Mouse (Mus musculus): ENCODE measurements around the gene Gm11549. TPM values are rescaled to one million over a fixed set of nuclear protein-coding genes. Genes with fewer than 3 reads are reported as not detected.

The Gm11549 gene
- total RNA-seq, 1 experiment, result not detected

DNA sequence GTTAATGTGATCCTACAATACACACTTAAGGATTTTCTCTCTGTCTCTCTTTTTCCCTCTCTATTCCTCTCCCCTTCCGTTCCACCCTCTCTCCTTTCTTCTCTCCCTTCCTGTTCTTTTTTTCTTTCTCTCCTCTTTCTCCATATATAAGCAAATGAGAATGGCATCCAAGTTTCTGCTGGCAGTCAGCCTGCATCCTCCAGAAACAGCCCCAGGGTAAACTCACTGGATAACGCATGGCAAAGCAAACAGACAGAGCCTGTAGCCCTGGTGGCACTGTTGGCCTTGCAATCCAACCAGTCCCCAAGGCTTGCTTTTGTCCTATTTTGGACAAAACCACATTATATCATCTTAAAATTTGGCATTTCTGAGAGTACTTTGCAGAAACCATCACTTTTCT is 9.6 kb upstream of the Gm11549 start:
- no peak for TF ChIP-seq ZNF384 (IDR thresholded peaks at IDR 0.05; ENCODE audit: low read depth, low read length)
- TF ChIP-seq MAFK (IDR thresholded peaks at IDR 0.05; ENCODE audit: insufficient read depth, low read depth, low read length), result no peak
- no peak for TF ChIP-seq CHD2 (IDR thresholded peaks at IDR 0.05; ENCODE audit: low read depth, low read length)
- no peak for TF ChIP-seq HCFC1 (IDR thresholded peaks at IDR 0.05; ENCODE audit: borderline replicate concordance, insufficient read depth, low read length)
- no peak for TF ChIP-seq ZC3H11A (IDR thresholded peaks at IDR 0.05; ENCODE audit: borderline replicate concordance, low read depth, low read length)
- Histone ChIP-seq H3K4me3 (ENCODE audit: insufficient read depth in 1 of 2, low read depth in 1 of 2, low read length in 2 of 2, poor library complexity in 1 of 2, severe bottlenecking in 1 of 2) (no peak overlapping the region), H3K4me1 (ENCODE audit: control insufficient read depth in 2 of 2, insufficient read depth in 2 of 2, low read length in 2 of 2, poor library complexity in 1 of 2) (peaks cover 0 to 2% of the 10 kb centered on the region in 2 experiments; a peak in 1 of 4 replicates), H3K9me3 (ENCODE audit: control insufficient read depth, insufficient read depth, low read depth, low read length) (no peaks in the 10 kb centered on the region), H3K9ac (ENCODE audit: insufficient read depth, low read depth, low read length, poor library complexity, severe bottlenecking) (no peak overlapping the region), H3K27ac (ENCODE audit: insufficient read depth, low read depth, low read length, poor library complexity, severe bottlenecking) (no peak overlapping the region), H3K36me3 (ENCODE audit: control insufficient read depth, insufficient read depth, low read length, poor library complexity, severe bottlenecking) (no peaks in the 10 kb centered on the region)
- DNase-seq (ENCODE audit: low read depth, low spot score), result no peak
- in situ Hi-C loops (cut with MboI; ENCODE audit: low sequenced_read_pairs in 2 of 2, unreplicated experiment in 2 of 2), result no loop called here

DNA sequence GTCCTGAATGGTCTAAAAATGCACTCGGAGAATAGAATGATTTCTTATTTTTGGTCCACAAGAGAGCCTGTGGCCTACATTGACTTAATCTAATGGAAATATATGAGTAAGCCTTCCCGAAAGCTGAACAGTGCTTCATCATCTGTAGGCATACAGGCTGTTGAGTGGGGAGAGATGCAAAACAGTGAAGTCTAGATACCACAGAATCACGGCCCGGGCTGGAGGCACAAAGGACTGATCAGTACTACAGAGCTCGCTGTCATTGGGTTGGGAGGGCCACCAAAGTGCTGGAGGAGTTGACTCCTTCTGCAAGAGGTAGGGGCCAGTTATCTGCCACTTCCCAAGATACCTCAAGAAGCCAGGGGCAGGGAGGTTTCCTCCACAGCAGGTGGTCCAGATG is 9.2 kb upstream of the Gm11549 start:
- H3K9ac ChIP-seq (ENCODE audit: insufficient read depth, low read depth, low read length, poor library complexity, severe bottlenecking), result no peak overlapping the region
- H3K4me3 ChIP-seq (ENCODE audit: insufficient read depth in 1 of 2, low read depth in 1 of 2, low read length in 2 of 2, poor library complexity in 1 of 2, severe bottlenecking in 1 of 2), result no peak overlapping the region
- peaks cover 0 to 2% of the 10 kb centered on the region in 2 experiments; a peak in 1 of 4 replicates for H3K4me1 ChIP-seq (ENCODE audit: control insufficient read depth in 2 of 2, insufficient read depth in 2 of 2, low read length in 2 of 2, poor library complexity in 1 of 2)
- DNase-seq (ENCODE audit: low read depth, low spot score), result no peak
- in situ Hi-C loops (cut with MboI; ENCODE audit: low sequenced_read_pairs in 2 of 2, unreplicated experiment in 2 of 2), result no loop called here
- TF ChIP-seq ZNF384 (IDR thresholded peaks at IDR 0.05; ENCODE audit: low read depth, low read length), result no peak
- TF ChIP-seq HCFC1 (IDR thresholded peaks at IDR 0.05; ENCODE audit: borderline replicate concordance, insufficient read depth, low read length), result no peak
- H3K9me3 ChIP-seq (ENCODE audit: control insufficient read depth, insufficient read depth, low read depth, low read length), result no peaks in the 10 kb centered on the region
- no peak overlapping the region for H3K27ac ChIP-seq (ENCODE audit: insufficient read depth, low read depth, low read length, poor library complexity, severe bottlenecking)
- no peaks in the 10 kb centered on the region for H3K36me3 ChIP-seq (ENCODE audit: control insufficient read depth, insufficient read depth, low read length, poor library complexity, severe bottlenecking)

DNA sequence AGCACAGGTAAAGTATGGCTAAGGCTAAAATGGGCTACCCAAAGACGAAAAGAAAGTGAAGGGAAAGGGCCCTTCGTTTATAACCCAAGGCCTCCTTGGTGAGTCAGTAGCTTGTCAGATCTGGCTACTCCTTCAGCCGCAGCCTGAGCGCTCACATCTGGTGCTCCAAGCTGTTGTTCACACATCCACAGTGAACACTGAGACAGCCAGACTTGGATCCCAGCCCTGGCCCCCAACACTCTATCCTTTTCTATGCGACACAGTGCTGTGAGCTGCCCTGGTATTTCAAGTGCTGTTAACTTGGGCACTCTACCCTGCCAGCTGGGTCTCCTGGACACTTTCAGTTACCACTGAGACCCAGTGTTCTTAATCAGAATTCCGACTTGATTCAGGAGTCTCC is 8.7 kb upstream of the Gm11549 start:
- Histone ChIP-seq H3K27ac (ENCODE audit: insufficient read depth, low read depth, low read length, poor library complexity, severe bottlenecking) (no peak overlapping the region), H3K36me3 (ENCODE audit: control insufficient read depth, insufficient read depth, low read length, poor library complexity, severe bottlenecking) (no peaks in the 10 kb centered on the region), H3K9me3 (ENCODE audit: control insufficient read depth, insufficient read depth, low read depth, low read length) (no peaks in the 10 kb centered on the region), H3K4me1 (ENCODE audit: control insufficient read depth in 2 of 2, insufficient read depth in 2 of 2, low read length in 2 of 2, poor library complexity in 1 of 2) (peaks cover 0 to 2% of the 10 kb centered on the region in 2 experiments; a peak in 1 of 4 replicates), H3K9ac (ENCODE audit: insufficient read depth, low read depth, low read length, poor library complexity, severe bottlenecking) (no peak overlapping the region), H3K4me3 (ENCODE audit: insufficient read depth in 1 of 2, low read depth in 1 of 2, low read length in 2 of 2, poor library complexity in 1 of 2, severe bottlenecking in 1 of 2) (no peak overlapping the region)
- no peak for TF ChIP-seq ZNF384 (IDR thresholded peaks at IDR 0.05; ENCODE audit: low read depth, low read length)
- no peak for TF ChIP-seq HCFC1 (IDR thresholded peaks at IDR 0.05; ENCODE audit: borderline replicate concordance, insufficient read depth, low read length)
- TF ChIP-seq CHD2 (IDR thresholded peaks at IDR 0.05; ENCODE audit: low read depth, low read length), result no peak
- no peak for TF ChIP-seq ZC3H11A (IDR thresholded peaks at IDR 0.05; ENCODE audit: borderline replicate concordance, low read depth, low read length)
- TF ChIP-seq MAFK (IDR thresholded peaks at IDR 0.05; ENCODE audit: insufficient read depth, low read depth, low read length), result no peak
- DNase-seq (ENCODE audit: low read depth, low spot score), result no peak
- in situ Hi-C loops (cut with MboI; ENCODE audit: low sequenced_read_pairs in 2 of 2, unreplicated experiment in 2 of 2), result no loop called here

DNA sequence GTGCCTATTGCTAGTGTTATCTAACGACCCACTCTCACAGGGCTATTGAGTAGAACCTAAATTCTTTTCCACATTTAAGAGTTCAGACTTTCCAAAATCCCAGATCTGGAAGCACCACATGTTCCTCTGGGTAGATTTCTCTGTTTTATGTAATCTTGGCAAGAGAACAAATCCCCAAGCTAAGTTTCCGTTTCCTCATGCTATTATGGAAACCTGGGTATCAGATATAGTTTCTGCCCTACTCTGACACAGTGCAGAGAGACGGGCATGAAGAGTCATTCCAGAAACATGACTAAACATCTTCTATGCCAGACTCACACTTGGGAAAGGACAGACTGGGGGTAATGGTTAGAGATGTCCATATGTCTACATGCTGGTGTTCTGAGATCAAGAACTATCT is 2.9 kb upstream of the Gm11549 start:
- Histone ChIP-seq H3K4me1 (ENCODE audit: control insufficient read depth in 2 of 2, insufficient read depth in 2 of 2, low read length in 2 of 2, poor library complexity in 1 of 2) (peaks cover 3 to 10% of the 10 kb centered on the region in 2 experiments), H3K4me3 (ENCODE audit: insufficient read depth in 1 of 2, low read depth in 1 of 2, low read length in 2 of 2, poor library complexity in 1 of 2, severe bottlenecking in 1 of 2) (no peak overlapping the region), H3K27ac (ENCODE audit: insufficient read depth, low read depth, low read length, poor library complexity, severe bottlenecking) (no peak overlapping the region), H3K9ac (ENCODE audit: insufficient read depth, low read depth, low read length, poor library complexity, severe bottlenecking) (no peak overlapping the region), H3K36me3 (ENCODE audit: control insufficient read depth, insufficient read depth, low read length, poor library complexity, severe bottlenecking) (no peaks in the 10 kb centered on the region), H3K9me3 (ENCODE audit: control insufficient read depth, insufficient read depth, low read depth, low read length) (no peaks in the 10 kb centered on the region)
- no peak for DNase-seq (ENCODE audit: low read depth, low spot score)
- in situ Hi-C loops (cut with MboI; ENCODE audit: low sequenced_read_pairs in 2 of 2, unreplicated experiment in 2 of 2), result no loop called here
- TF ChIP-seq ZC3H11A (IDR thresholded peaks at IDR 0.05; ENCODE audit: borderline replicate concordance, low read depth, low read length) (no peak), ZNF384 (IDR thresholded peaks at IDR 0.05; ENCODE audit: low read depth, low read length) (no peak), HCFC1 (IDR thresholded peaks at IDR 0.05; ENCODE audit: borderline replicate concordance, insufficient read depth, low read length) (no peak), CHD2 (IDR thresholded peaks at IDR 0.05; ENCODE audit: low read depth, low read length) (no peak), MAFK (IDR thresholded peaks at IDR 0.05; ENCODE audit: insufficient read depth, low read depth, low read length) (no peak)

DNA sequence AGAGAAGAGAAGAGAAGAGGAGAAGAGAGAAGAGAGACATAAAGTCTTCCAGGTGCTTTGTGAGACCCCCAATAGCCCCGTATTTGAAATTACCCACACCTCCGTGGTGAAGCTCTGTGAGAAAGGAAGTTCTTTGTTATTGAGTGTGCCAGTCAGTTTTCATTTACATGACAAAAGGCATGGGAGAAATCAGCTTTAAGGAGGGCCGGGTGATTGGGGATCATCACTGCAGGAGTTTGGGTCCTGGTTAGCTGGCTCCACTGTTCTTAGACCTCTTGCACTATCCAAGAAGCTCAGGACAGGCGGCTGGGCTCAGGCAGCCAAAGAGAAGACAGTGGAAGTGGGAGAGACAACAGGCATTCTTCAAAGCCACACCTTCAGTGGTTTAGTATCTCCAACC is 524 bp upstream of the Gm11549 start:
- no peaks in the 10 kb centered on the region for H3K9me3 ChIP-seq (ENCODE audit: control insufficient read depth, insufficient read depth, low read depth, low read length)
- no peak overlapping the region for H3K4me3 ChIP-seq (ENCODE audit: insufficient read depth in 1 of 2, low read depth in 1 of 2, low read length in 2 of 2, poor library complexity in 1 of 2, severe bottlenecking in 1 of 2)
- no peaks in the 10 kb centered on the region for H3K36me3 ChIP-seq (ENCODE audit: control insufficient read depth, insufficient read depth, low read length, poor library complexity, severe bottlenecking)
- no peak for DNase-seq (ENCODE audit: low read depth, low spot score)
- no peak overlapping the region for H3K27ac ChIP-seq (ENCODE audit: insufficient read depth, low read depth, low read length, poor library complexity, severe bottlenecking)
- H3K9ac ChIP-seq (ENCODE audit: insufficient read depth, low read depth, low read length, poor library complexity, severe bottlenecking), result no peak overlapping the region
- in situ Hi-C loops (cut with MboI; ENCODE audit: low sequenced_read_pairs in 2 of 2, unreplicated experiment in 2 of 2), result no loop called here
- H3K4me1 ChIP-seq (ENCODE audit: control insufficient read depth in 2 of 2, insufficient read depth in 2 of 2, low read length in 2 of 2, poor library complexity in 1 of 2), result peaks cover 3 to 10% of the 10 kb centered on the region in 2 experiments
- TF ChIP-seq CHD2 (IDR thresholded peaks at IDR 0.05; ENCODE audit: low read depth, low read length), result no peak
- TF ChIP-seq HCFC1 (IDR thresholded peaks at IDR 0.05; ENCODE audit: borderline replicate concordance, insufficient read depth, low read length), result no peak
- TF ChIP-seq ZC3H11A (IDR thresholded peaks at IDR 0.05; ENCODE audit: borderline replicate concordance, low read depth, low read length), result no peak
- no peak for TF ChIP-seq ZNF384 (IDR thresholded peaks at IDR 0.05; ENCODE audit: low read depth, low read length)
- no peak for TF ChIP-seq MAFK (IDR thresholded peaks at IDR 0.05; ENCODE audit: insufficient read depth, low read depth, low read length)
